Mouse (Mus musculus) testis, adult 2 months (tissue): Measurements from ENCODE around the gene Faim2.

Source experiments
- CTCF ChIP-seq: fragments of 200-500 bp; IDR thresholded peaks from 2 replicates; pipeline ENCODE4 v1.5.1; 2012; ENCODE audit warnings: low read depth, mild to moderate bottlenecking, inconsistent platforms, low read length, moderate library complexity; ENCODE audit not compliant: control insufficient read depth, insufficient read depth, insufficient replicate concordance
- POLR2A ChIP-seq: fragments of 200-500 bp; IDR thresholded peaks from 2 replicates; pipeline ENCODE4 v1.6.1; 2012; ENCODE audit warnings: low read depth, mild to moderate bottlenecking, inconsistent platforms, low read length, moderate library complexity; ENCODE audit not compliant: control insufficient read depth

- no peak for TF ChIP-seq CTCF
- no peak for TF ChIP-seq POLR2A
Observed at GRCm38 (mm10) chr15:99510621-99511020, 17.3 kb downstream of the Faim2 start.
